Mouse (Mus musculus) myocyte (in vitro differentiated cells): Measurements from ENCODE around the gene Anapc4. TPM values are rescaled to one million over a fixed set of nuclear protein-coding genes. Genes with fewer than 3 reads are reported as not detected.

Experiments
- H3K27me3 ChIP-seq: one replicate; pipeline ENCODE4 v1.6.1; 2011; ENCODE audit not compliant: control insufficient read depth, insufficient read depth, insufficient read length
- H3K36me3 ChIP-seq: one replicate; pipeline ENCODE4 v1.6.1; 2011; ENCODE audit not compliant: control insufficient read depth, insufficient read depth
- H3K4me2 ChIP-seq: one replicate; pipeline ENCODE4 v1.6.1; 2011; ENCODE audit warnings: low read depth, control low read depth
- H3K4me3 ChIP-seq: one replicate; pipeline ENCODE4 v1.5.1; 2011; ENCODE audit warnings: mild to moderate bottlenecking, control low read depth, moderate library complexity
- H3K79me2 ChIP-seq: one replicate; pipeline ENCODE4 v1.6.1; 2011; ENCODE audit not compliant: control insufficient read depth, insufficient read depth
- H3ac ChIP-seq: one replicate; pipeline ENCODE4 v1.6.1; 2011; ENCODE audit not compliant: control insufficient read depth, insufficient read length
- CEBPB ChIP-seq: IDR thresholded peaks from 2 replicates; pipeline ENCODE4 v1.6.1; 2011; ENCODE audit warnings: mild to moderate bottlenecking, moderate library complexity; ENCODE audit not compliant: poor library complexity, insufficient read depth, severe bottlenecking
- E2F4 ChIP-seq: IDR thresholded peaks from one replicate; pipeline ENCODE4 v1.6.1; 2011; ENCODE audit warnings: mild to moderate bottlenecking, control low read depth, moderate library complexity; ENCODE audit not compliant: insufficient read depth
- MAX ChIP-seq: IDR thresholded peaks from one replicate; pipeline ENCODE4 v1.6.1; 2011; ENCODE audit warnings: low read depth, mild to moderate bottlenecking, control low read depth
- MYOD1 ChIP-seq, 3 experiments: IDR thresholded peaks; one replicate each; pipeline ENCODE4 v1.6.1; 2011; ENCODE audit warnings: control low read depth in 2 of 3, low read depth in 2 of 3, mild to moderate bottlenecking in 2 of 3, moderate library complexity in 1 of 3; ENCODE audit not compliant: insufficient read length in 2 of 3, control insufficient read depth in 1 of 3
- MYOG ChIP-seq, 3 experiments: IDR thresholded peaks; one replicate each; pipeline ENCODE4 v1.6.1; 2011; ENCODE audit warnings: control low read depth in 2 of 3, low read depth in 2 of 3, mild to moderate bottlenecking in 2 of 3; ENCODE audit not compliant: insufficient read length in 2 of 3, control insufficient read depth in 1 of 3, insufficient read depth in 1 of 3
- POLR2A ChIP-seq: IDR thresholded peaks from one replicate; pipeline ENCODE4 v1.6.1; 2011; ENCODE audit warnings: low read depth, mild to moderate bottlenecking, control low read depth, moderate library complexity; ENCODE audit not compliant: insufficient read length
- POLR2AphosphoS2 ChIP-seq: IDR thresholded peaks from one replicate; pipeline ENCODE4 v1.6.1; 2011; ENCODE audit warnings: low read depth, control low read depth; ENCODE audit not compliant: insufficient read length
- REST ChIP-seq: IDR thresholded peaks from one replicate; pipeline ENCODE4 v1.6.1; 2011; ENCODE audit warnings: mild to moderate bottlenecking, control low read depth, moderate library complexity; ENCODE audit not compliant: insufficient read depth, insufficient read length
- TCF12 ChIP-seq: IDR thresholded peaks from one replicate; pipeline ENCODE4 v1.6.1; 2011; ENCODE audit warnings: mild to moderate bottlenecking, control low read depth; ENCODE audit not compliant: poor library complexity, insufficient read depth, severe bottlenecking
- TCF3 ChIP-seq: IDR thresholded peaks from one replicate; pipeline ENCODE4 v1.6.1; 2011; ENCODE audit warnings: low read depth, control low read depth; ENCODE audit not compliant: insufficient read length
- polyA plus RNA-seq: library from polyadenylated mRNA; unstranded; fragments of >200 nt; fragmentation: generic; extraction: Trizol; gene quantifications from one replicate; pipeline ENCODE4 v1.2.1, GENCODE M21; 2012; ENCODE audit warnings: missing spikeins

The Anapc4 gene
- polyA plus RNA-seq, 1 experiment, result 32.2 TPM

DNA sequence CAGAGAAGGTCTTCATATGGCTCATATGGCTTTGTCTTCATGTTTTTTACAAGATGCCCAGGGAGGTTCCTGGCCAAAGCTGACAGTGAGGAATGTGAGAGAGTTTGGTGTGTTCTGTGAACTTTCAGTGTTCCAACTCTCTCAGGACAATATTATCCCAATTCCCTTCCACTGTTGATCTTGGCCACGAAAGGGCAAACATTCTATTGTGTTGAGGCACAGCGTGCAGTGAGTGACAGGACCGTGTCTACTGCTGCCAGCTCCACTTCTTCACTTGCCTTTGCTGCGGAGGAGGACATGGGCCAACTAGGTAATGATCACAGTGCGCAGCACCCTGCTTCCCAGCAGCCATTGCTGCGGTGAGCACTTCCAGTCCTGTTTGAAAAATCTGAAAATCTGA is 82.4 kb downstream of the Anapc4 start:
- TF ChIP-seq MYOD1 (IDR thresholded peaks at IDR 0.05; ENCODE audit: control insufficient read depth in 1 of 3, insufficient read length in 2 of 3, low read depth in 2 of 3) (no peak), POLR2AphosphoS2 (no peak), E2F4 (no peak), MAX (no peak), CEBPB (no peak), REST (no peak), MYOG (IDR thresholded peaks at IDR 0.05; ENCODE audit: control insufficient read depth in 1 of 3, insufficient read depth in 1 of 3, insufficient read length in 2 of 3, low read depth in 2 of 3) (no peak), TCF3 (no peak), TCF12 (no peak), POLR2A (no peak)
- no peaks in the 10 kb centered on the region for H3K27me3 ChIP-seq
- H3ac ChIP-seq, result no peak overlapping the region
- H3K4me3 ChIP-seq, result no peak overlapping the region
- H3K4me2 ChIP-seq, result no peak overlapping the region
- no peaks in the 10 kb centered on the region for H3K79me2 ChIP-seq
- H3K36me3 ChIP-seq, result no peaks in the 10 kb centered on the region

Other genes starting within 250 kb of the Anapc4 start
- gene Sepsecs, start 164.3 kb upstream of the Anapc4 start, polyA plus RNA-seq, result 4.1 TPM
- 8.8 TPM for gene Pi4k2b, start 92.4 kb upstream of the Anapc4 start, polyA plus RNA-seq
- gene Zcchc4, start 58.6 kb upstream of the Anapc4 start, polyA plus RNA-seq, result 5.3 TPM
- not detected for gene Slc34a2, start 204.1 kb downstream of the Anapc4 start, polyA plus RNA-seq